In the genomic region with DNA sequence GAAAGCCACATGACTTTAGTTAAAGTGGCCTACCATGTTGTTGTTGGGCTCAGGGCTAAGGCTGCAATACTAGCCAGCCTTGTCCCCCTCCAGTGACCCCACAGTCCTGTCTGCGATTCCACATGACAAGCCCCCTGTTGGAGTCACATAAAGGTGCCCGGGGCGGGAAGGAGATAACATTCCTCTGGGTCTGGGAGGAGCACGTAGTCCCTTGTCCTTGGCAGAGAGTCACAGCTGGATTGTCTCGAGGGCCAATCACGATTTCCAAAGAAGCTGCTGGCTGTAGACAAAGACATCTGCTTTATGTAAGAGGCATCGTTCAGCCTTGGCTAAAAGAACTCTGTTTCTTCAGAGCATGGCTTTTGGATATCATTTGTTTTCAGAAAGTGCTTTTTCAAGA, we compare ENCODE assay signal across 11 mouse cellular contexts. TPM values are rescaled to one million over a fixed set of nuclear protein-coding genes. Genes with fewer than 3 reads are reported as not detected.
DNase-seq lines count a peak whose midpoint lies in the region; ATAC-seq and TF ChIP-seq lines count a peak whose summit lies in the region.
"Had no signal": no experiment of that assay in that cellular context is flagged by ENCODE, and none has a peak within 500 bp of the region (broad histone marks: within the 10 kb centered on the region; RNA-seq: fewer than 3 reads in every experiment).

No protein-coding gene starts in this region.

- 30% methylated on average over 7 of the region's 7 CpGs for WGBS in kidney, adult 2 months
- 28% methylated on average over 7 of the region's 7 CpGs for whole genome bisulfite sequencing in embryonic facial prominence, embryonic 15.5 days
- WGBS in lung, postnatal 0 days, result 32% methylated on average over 7 of the region's 7 CpGs

- no peaks in the 10 kb centered on the region for H3K36me3 ChIP-seq in kidney, adult 2 months (ENCODE audit: control insufficient read depth, insufficient read depth, low read length)
- H3K36me3 ChIP-seq in embryonic facial prominence, embryonic 15.5 days, result no peaks in the 10 kb centered on the region
- H3K36me3 ChIP-seq in lung, postnatal 0 days (ENCODE audit: insufficient read depth, low read length), result no peaks in the 10 kb centered on the region

- peak; percentile 18 for DNase-seq in kidney, adult 2 months
- DNase-seq in kidney, adult 18-20 months, result no peak
- DNase-seq in heart, postnatal 14 days, result peak; percentile 44 to 51
- peak; percentile 83 for DNase-seq in lung, postnatal 0 days (ENCODE audit: low spot score)
- no peak for DNase-seq in T-cell, adult 2 months (ENCODE audit: low spot score)
- no peak for DNase-seq in thymus, postnatal 10 days (ENCODE audit: low spot score in 2 of 2)

- H3K4me2 ChIP-seq in embryonic facial prominence, embryonic 15.5 days (replicated peaks), result no peak overlapping the region
- H3K4me2 ChIP-seq in lung, postnatal 0 days (replicated peaks; ENCODE audit: low read depth, low read length), result no peak overlapping the region

- no peaks in the 10 kb centered on the region for H3K27me3 ChIP-seq in kidney, adult 2 months (replicated peaks; ENCODE audit: control insufficient read depth, insufficient read depth, low read length)
- H3K27me3 ChIP-seq in embryonic facial prominence, embryonic 15.5 days, result no peaks in the 10 kb centered on the region
- no peaks in the 10 kb centered on the region for H3K27me3 ChIP-seq in lung, postnatal 0 days (replicated peaks; ENCODE audit: insufficient read depth, low read length)

- H3K4me1 ChIP-seq in kidney, adult 2 months (ENCODE audit: control insufficient read depth, insufficient read depth, low read length), result no peaks in the 10 kb centered on the region
- peaks cover 21% of the 10 kb centered on the region for H3K4me1 ChIP-seq in embryonic facial prominence, embryonic 15.5 days
- H3K4me1 ChIP-seq in lung, postnatal 0 days (ENCODE audit: insufficient read depth, low read depth, low read length), result no peaks in the 10 kb centered on the region; the same call in 1 of the 2 replicates

- peak; percentile 63; the same call in 1 of the 2 replicates for TF ChIP-seq EP300 in lung, postnatal 0 days (IDR thresholded peaks at IDR 0.05)

- intact Hi-C loops in heart, postnatal 14 days (cut with DNase I), result no loop called here

- no peak overlapping the region for H3K27ac ChIP-seq in kidney, adult 2 months (ENCODE audit: insufficient read depth, low read depth, low read length)
- H3K27ac ChIP-seq in embryonic facial prominence, embryonic 15.5 days (replicated peaks), result peak overlapping the region; percentile 80
- peak overlapping the region; percentile 74 for H3K27ac ChIP-seq in lung, postnatal 0 days (ENCODE audit: low read length)
- H3K27ac ChIP-seq: macrophage had no signal

- H3K9ac ChIP-seq in embryonic facial prominence, embryonic 15.5 days, result no peak overlapping the region
- no peak overlapping the region for H3K9ac ChIP-seq in lung, postnatal 0 days (replicated peaks; ENCODE audit: low read depth)

- no peak for TF ChIP-seq POLR2A in kidney, adult 2 months (IDR thresholded peaks at IDR 0.05; ENCODE audit: low read depth, low read length)

- no peak overlapping the region for H3K4me3 ChIP-seq in kidney, adult 2 months (ENCODE audit: insufficient read depth, low read depth, low read length)
- no peak overlapping the region for H3K4me3 ChIP-seq in embryonic facial prominence, embryonic 15.5 days (replicated peaks)
- H3K4me3 ChIP-seq in lung, postnatal 0 days (ENCODE audit: low read depth, low read length), result no peak overlapping the region
- H3K4me3 ChIP-seq: myocyte had no signal

- no peak for TF ChIP-seq CTCF in kidney, adult 2 months (conservative IDR thresholded peaks at IDR 0.05; ENCODE audit: insufficient read depth, insufficient read length, low read depth, low read length)
- TF ChIP-seq CTCF in lung, postnatal 0 days (IDR thresholded peaks at IDR 0.05), result no peak

- no peaks in the 10 kb centered on the region for H3K9me3 ChIP-seq in embryonic facial prominence, embryonic 15.5 days (replicated peaks)
- no peaks in the 10 kb centered on the region for H3K9me3 ChIP-seq in lung, postnatal 0 days (ENCODE audit: low read length)

- no peak for ATAC-seq in embryonic facial prominence, embryonic 15.5 days (ENCODE audit: insufficient number of reproducible peaks, low FRiP score, low TSS enrichment, low read depth)
- peak; percentile 78 for ATAC-seq in lung, postnatal 0 days
- ATAC-seq in inflammation-experienced regulatory T-cells, adult 6 months, result no peak
- ATAC-seq: activated CD4-positive, CD25-positive, alpha-beta regulatory T cell, adult 4 months had no signal

RNA-seq across cellular contexts. Expression of gene Col6a1, which starts 31.2 kb away (rescaled TPM):
- 33.2 and 39.1 TPM in 2 replicates for polyA plus RNA-seq in kidney, adult 2 months (2012; rRNA removed)
- polyA plus RNA-seq in embryonic facial prominence, embryonic 15.5 days (2015; fragmentation: Nextera tagmentation; extraction: Ambion mirVana), result 419 and 472 TPM in 2 replicates
- total RNA-seq in heart, postnatal 14 days (2021), result 100 to 1,000 TPM; 142 to 151 TPM
- 344 and 387 TPM in 2 replicates for polyA plus RNA-seq in lung, postnatal 0 days (2015; fragmentation: Nextera tagmentation; extraction: Ambion mirVana)
- not detected for polyA plus RNA-seq in inflammation-experienced regulatory T-cells, adult 6 months (2017; shearing (Covaris generic))
- polyA plus RNA-seq: activated CD4-positive, CD25-positive, alpha-beta regulatory T cell, adult 4 months had no signal

Comparison
In these comparisons a context has a peak if more than half of its experiments do, and no peak if none do; other contexts are left out.
1. DNase-seq: peak in kidney, adult 2 months (single experiment), heart, postnatal 14 days (2 of 2) and lung, postnatal 0 days (single experiment); none in kidney, adult 18-20 months (single experiment), T-cell, adult 2 months (single experiment) and thymus, postnatal 10 days (0 of 2).
2. RNA of gene Col6a1, which starts 31.2 kb away (polyA plus RNA-seq): 419 to 472 TPM in embryonic facial prominence, embryonic 15.5 days, 344 to 387 TPM in lung, postnatal 0 days and 33.2 to 39.1 TPM in kidney, adult 2 months; not detected in inflammation-experienced regulatory T-cells, adult 6 months; every median in the first group is over 10 times any median in the second.